Mouse (Mus musculus): ENCODE data around the gene Zfp853. TPM values are rescaled to one million over a fixed set of nuclear protein-coding genes. Genes with fewer than 3 reads are reported as not detected.

Zfp853 gene
- polyA plus RNA-seq, 1 experiment = not detected

DNA sequence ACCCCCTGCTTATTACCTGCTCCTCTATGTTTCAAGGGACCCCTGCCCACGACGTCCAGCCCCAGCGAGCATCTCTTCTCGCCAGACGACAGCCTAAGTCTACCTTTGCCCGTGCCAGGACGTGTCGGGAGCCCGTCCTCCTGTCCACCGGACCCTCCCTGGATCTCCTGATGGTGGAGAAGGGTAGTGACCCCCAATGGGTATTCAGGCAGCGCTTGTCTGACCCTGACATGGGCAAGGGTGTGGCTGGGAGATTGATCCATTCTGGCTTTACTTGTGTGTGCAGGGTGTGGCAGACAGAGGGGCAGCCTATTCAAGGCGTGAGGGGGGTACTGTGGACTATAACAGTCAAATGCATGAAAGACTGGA lies 23.3 kb downstream of the Zfp853 start:
- no peaks in the 10 kb centered on the region for H3K36me3 ChIP-seq (ENCODE audit: control insufficient read depth, insufficient read depth)
- peak overlapping the region; percentile 69 for H3K4me3 ChIP-seq (ENCODE audit: insufficient read depth, poor library complexity, severe bottlenecking)
- no peak for TF ChIP-seq MYOD1 (IDR thresholded peaks at IDR 0.05; ENCODE audit: control insufficient read depth, insufficient read length, low read depth)
- no peak for TF ChIP-seq MAX (IDR thresholded peaks at IDR 0.05)
- no peak for TF ChIP-seq CTCF (IDR thresholded peaks at IDR 0.05; ENCODE audit: control insufficient read depth, insufficient read depth, insufficient read length)
- TF ChIP-seq USF1 (IDR thresholded peaks at IDR 0.05; ENCODE audit: low read depth) = no peak
- no peak for TF ChIP-seq CEBPB (IDR thresholded peaks at IDR 0.05; ENCODE audit: low read depth)
- TF ChIP-seq MYOG (IDR thresholded peaks at IDR 0.05; ENCODE audit: control insufficient read depth, extremely low read depth, insufficient read length) = no peak
- TF ChIP-seq FOSL1 (IDR thresholded peaks at IDR 0.05; ENCODE audit: insufficient read depth, low read length, poor library complexity, severe bottlenecking) = no peak
- H3K79me2 ChIP-seq (ENCODE audit: control insufficient read depth, insufficient read depth) = peaks cover 17% of the 10 kb centered on the region
- no peaks in the 10 kb centered on the region for H3K27me3 ChIP-seq (ENCODE audit: control insufficient read depth, insufficient read depth, insufficient read length)
- H3ac ChIP-seq (ENCODE audit: control insufficient read depth, insufficient read length, low read depth) = peak overlapping the region; percentile 65
- H3K79me3 ChIP-seq (ENCODE audit: low read depth) = peaks cover 9% of the 10 kb centered on the region

DNA sequence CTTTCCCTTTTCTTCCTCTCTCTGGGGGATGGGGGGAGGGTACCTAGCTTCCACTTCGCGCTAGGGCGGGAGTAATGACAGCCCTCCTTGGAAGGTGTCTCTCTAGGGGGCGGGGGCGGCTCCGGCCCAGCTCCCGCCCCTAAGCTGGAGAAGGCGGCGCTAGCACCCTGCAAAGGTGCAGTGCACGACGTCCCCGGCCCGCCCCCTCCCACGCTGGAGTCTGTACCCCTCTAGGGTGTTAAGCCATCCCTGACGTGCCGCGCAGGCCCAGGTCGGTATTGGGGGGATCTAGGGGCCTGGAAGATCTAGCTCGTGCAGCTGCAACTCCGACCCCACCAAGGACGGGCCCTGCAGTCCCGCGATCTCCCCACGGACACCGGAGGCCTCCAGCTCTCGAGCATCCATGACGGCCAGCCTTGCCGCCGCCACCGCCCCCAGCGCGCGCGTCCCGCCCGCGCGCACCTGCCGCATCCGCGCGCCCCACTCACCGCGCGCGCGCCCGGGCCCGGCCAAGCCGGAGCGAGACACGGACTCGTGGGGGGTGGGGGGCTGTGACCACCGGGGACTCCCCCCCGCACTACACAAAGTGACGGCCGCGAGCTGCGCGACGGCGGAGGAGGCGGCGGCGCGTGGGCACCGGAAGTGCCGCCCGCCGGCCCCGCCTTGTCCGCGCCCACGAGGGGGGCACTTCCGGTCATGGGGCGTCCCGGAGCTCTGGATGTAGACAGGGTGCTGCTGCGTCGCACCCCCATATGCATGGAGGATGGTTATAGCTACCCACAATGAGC lies 23.9 kb downstream of the Zfp853 start, which contains the start of gene Zfp316:
Gene Zfp316 (minus strand): TSS at position 660 of the 788 bp plus-strand sequence.
- H3ac ChIP-seq (ENCODE audit: control insufficient read depth, insufficient read length, low read depth) = peak within 1 kb of the TSS; percentile 86
- H3K4me3 ChIP-seq (ENCODE audit: insufficient read depth, poor library complexity, severe bottlenecking) = peak within 1 kb of the TSS; percentile 69
- H3K27me3 ChIP-seq (ENCODE audit: control insufficient read depth, insufficient read depth, insufficient read length) = no peaks in the 10 kb centered on the region
- H3K79me2 ChIP-seq (ENCODE audit: control insufficient read depth, insufficient read depth) = peaks cover 17% of the 10 kb centered on the region
- no peaks in the 10 kb centered on the region for H3K36me3 ChIP-seq (ENCODE audit: control insufficient read depth, insufficient read depth)
- TF ChIP-seq MAX (IDR thresholded peaks at IDR 0.05) = peak; percentile 24
- TF ChIP-seq CEBPB (IDR thresholded peaks at IDR 0.05; ENCODE audit: low read depth) = no peak
- peak; percentile 35 for TF ChIP-seq USF1 (IDR thresholded peaks at IDR 0.05; ENCODE audit: low read depth)
- peaks cover 9% of the 10 kb centered on the region for H3K79me3 ChIP-seq (ENCODE audit: low read depth)

DNA sequence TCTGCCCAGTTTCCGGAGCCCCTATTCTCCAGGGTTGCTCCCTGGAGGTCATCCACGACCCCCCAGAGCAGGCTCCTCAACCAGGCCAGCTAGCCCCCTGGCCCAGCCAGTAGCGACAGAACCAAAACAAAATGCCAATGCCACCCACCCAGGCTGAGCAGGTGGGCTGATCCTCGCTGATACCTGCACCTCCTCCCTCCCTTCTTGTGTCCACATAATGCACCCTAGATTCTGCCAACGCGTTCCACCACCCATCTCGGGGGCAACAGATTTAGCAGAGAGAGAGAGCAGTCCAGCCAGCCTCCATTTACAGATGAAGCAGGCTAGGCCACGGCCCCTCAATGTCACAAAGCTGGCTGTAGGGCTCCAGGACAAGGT lies 24.4 kb downstream of the Zfp853 start:
- TF ChIP-seq CTCF (IDR thresholded peaks at IDR 0.05; ENCODE audit: control insufficient read depth, insufficient read depth, insufficient read length) = no peak
- TF ChIP-seq MYOD1 (IDR thresholded peaks at IDR 0.05; ENCODE audit: control insufficient read depth, insufficient read length, low read depth) = no peak
- TF ChIP-seq MYOG (IDR thresholded peaks at IDR 0.05; ENCODE audit: control insufficient read depth, extremely low read depth, insufficient read length) = no peak
- TF ChIP-seq FOSL1 (IDR thresholded peaks at IDR 0.05; ENCODE audit: insufficient read depth, low read length, poor library complexity, severe bottlenecking) = no peak
- TF ChIP-seq CEBPB (IDR thresholded peaks at IDR 0.05; ENCODE audit: low read depth) = no peak
- TF ChIP-seq MAX (IDR thresholded peaks at IDR 0.05) = no peak
- TF ChIP-seq USF1 (IDR thresholded peaks at IDR 0.05; ENCODE audit: low read depth) = no peak
- Histone ChIP-seq H3K36me3 (ENCODE audit: control insufficient read depth, insufficient read depth) (no peaks in the 10 kb centered on the region), H3K79me2 (ENCODE audit: control insufficient read depth, insufficient read depth) (peaks cover 17% of the 10 kb centered on the region)

DNA sequence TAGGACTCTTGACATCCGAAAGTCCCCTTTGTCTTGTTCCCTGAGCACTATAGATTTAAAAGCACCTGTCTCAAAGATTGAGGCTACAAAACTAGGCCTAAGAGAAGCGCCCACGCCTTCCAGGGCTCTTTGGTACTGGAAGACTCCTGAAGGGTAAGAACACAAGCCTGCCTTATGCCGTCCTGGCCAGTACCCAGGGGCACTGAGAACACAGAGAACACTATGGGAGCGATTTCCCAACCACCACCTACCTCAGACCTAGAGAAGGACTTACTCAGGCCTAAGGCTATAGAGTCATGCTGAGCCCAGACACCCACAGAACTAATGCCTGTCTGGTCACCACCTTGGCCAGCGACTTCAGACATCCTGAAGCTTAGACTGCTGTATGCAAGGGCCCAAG lies 26.6 kb downstream of the Zfp853 start:
- peaks cover 17% of the 10 kb centered on the region for H3K79me2 ChIP-seq (ENCODE audit: control insufficient read depth, insufficient read depth)
- TF ChIP-seq MYOG (IDR thresholded peaks at IDR 0.05; ENCODE audit: control insufficient read depth, extremely low read depth, insufficient read length) (no peak), USF1 (IDR thresholded peaks at IDR 0.05; ENCODE audit: low read depth) (no peak), MYOD1 (IDR thresholded peaks at IDR 0.05; ENCODE audit: control insufficient read depth, insufficient read length, low read depth) (no peak), MAX (IDR thresholded peaks at IDR 0.05) (no peak), CTCF (IDR thresholded peaks at IDR 0.05; ENCODE audit: control insufficient read depth, insufficient read depth, insufficient read length) (no peak), FOSL1 (IDR thresholded peaks at IDR 0.05; ENCODE audit: insufficient read depth, low read length, poor library complexity, severe bottlenecking) (no peak), CEBPB (IDR thresholded peaks at IDR 0.05; ENCODE audit: low read depth) (no peak)
- peaks cover 5% of the 10 kb centered on the region for H3K36me3 ChIP-seq (ENCODE audit: control insufficient read depth, insufficient read depth)
- H3K79me3 ChIP-seq (ENCODE audit: low read depth) = peaks cover 9% of the 10 kb centered on the region
- H3K27me3 ChIP-seq (ENCODE audit: control insufficient read depth, insufficient read depth, insufficient read length) = no peaks in the 10 kb centered on the region
- no peak overlapping the region for H3K4me3 ChIP-seq (ENCODE audit: insufficient read depth, poor library complexity, severe bottlenecking)
- no peak overlapping the region for H3ac ChIP-seq (ENCODE audit: control insufficient read depth, insufficient read length, low read depth)

More for the DNA sequence above, 24.4 kb downstream of the Zfp853 start:
- H3K4me3 ChIP-seq (ENCODE audit: insufficient read depth, poor library complexity, severe bottlenecking) = peak overlapping the region; percentile 69
- peaks cover 9% of the 10 kb centered on the region for H3K79me3 ChIP-seq (ENCODE audit: low read depth)
- H3ac ChIP-seq (ENCODE audit: control insufficient read depth, insufficient read length, low read depth) = no peak overlapping the region
- H3K27me3 ChIP-seq (ENCODE audit: control insufficient read depth, insufficient read depth, insufficient read length) = no peaks in the 10 kb centered on the region

DNA sequence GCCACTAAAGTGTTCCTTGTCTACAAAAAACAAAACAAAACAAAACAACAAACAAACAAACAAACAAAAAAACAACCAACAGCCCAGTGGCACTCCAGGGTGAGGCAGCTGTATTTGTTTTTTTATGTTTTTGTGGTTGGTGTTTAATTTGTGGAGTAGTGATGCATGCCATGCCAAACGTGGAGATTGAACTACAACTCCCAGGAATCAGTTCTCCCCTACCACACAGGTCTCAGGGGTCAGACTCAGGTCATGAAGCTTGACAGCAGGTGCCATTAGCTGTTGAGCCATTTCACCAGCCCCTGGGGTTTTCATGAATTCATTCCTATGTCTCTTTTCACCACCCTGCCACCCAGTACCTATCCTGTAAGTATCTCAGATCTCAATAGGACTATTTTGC lies 28.0 kb downstream of the Zfp853 start:
- H3K79me2 ChIP-seq (ENCODE audit: control insufficient read depth, insufficient read depth) = peaks cover 6% of the 10 kb centered on the region
- no peak for TF ChIP-seq MAX (IDR thresholded peaks at IDR 0.05)
- H3K27me3 ChIP-seq (ENCODE audit: control insufficient read depth, insufficient read depth, insufficient read length) = no peaks in the 10 kb centered on the region

DNA sequence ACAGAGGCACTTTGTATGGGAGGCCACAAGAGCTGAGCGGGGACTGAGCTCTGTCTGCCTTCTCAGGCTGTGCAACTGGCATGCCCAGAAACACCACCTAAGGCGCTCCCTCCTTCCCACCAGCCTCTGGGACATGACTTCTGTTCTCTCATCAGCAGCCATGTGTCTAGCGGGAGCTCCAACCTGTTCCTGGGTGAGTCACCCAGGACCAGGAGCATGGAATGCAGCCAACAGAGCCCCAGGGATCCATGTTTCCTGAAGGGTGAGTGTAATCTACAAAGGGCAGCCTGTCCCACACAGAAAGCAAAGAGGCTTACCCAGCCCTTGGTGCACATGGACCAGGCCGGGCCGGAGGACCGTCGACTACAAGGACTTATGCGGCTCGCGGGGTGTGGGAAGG lies 28.7 kb downstream of the Zfp853 start:
- no peak overlapping the region for H3K4me3 ChIP-seq (ENCODE audit: insufficient read depth, poor library complexity, severe bottlenecking)
- no peaks in the 10 kb centered on the region for H3K79me2 ChIP-seq (ENCODE audit: control insufficient read depth, insufficient read depth)
- H3K36me3 ChIP-seq (ENCODE audit: control insufficient read depth, insufficient read depth) = peaks cover 5% of the 10 kb centered on the region
- no peaks in the 10 kb centered on the region for H3K27me3 ChIP-seq (ENCODE audit: control insufficient read depth, insufficient read depth, insufficient read length)
- TF ChIP-seq USF1 (IDR thresholded peaks at IDR 0.05; ENCODE audit: low read depth) = no peak
- H3K79me3 ChIP-seq (ENCODE audit: low read depth) = no peaks in the 10 kb centered on the region
- no peak overlapping the region for H3ac ChIP-seq (ENCODE audit: control insufficient read depth, insufficient read length, low read depth)

More for the DNA sequence above, 28.0 kb downstream of the Zfp853 start:
- Histone ChIP-seq H3ac (ENCODE audit: control insufficient read depth, insufficient read length, low read depth) (no peak overlapping the region), H3K36me3 (ENCODE audit: control insufficient read depth, insufficient read depth) (peaks cover 5% of the 10 kb centered on the region), H3K4me3 (ENCODE audit: insufficient read depth, poor library complexity, severe bottlenecking) (no peak overlapping the region), H3K79me3 (ENCODE audit: low read depth) (peaks cover 1% of the 10 kb centered on the region)
